Mouse (Mus musculus) G1E (cell line): ENCODE results near the gene Tmem179b.

Source experiments
- CTCF ChIP-seq: IDR thresholded peaks from 2 replicates; pipeline ENCODE4 v1.5.1; 2012; ENCODE audit warnings: low read depth, low read length, inconsistent platforms, mixed read lengths
- GATA1 ChIP-seq: IDR thresholded peaks from 2 replicates; pipeline ENCODE4 v1.6.1; 2012; ENCODE audit warnings: borderline replicate concordance, low read length, inconsistent platforms, mixed read lengths
- TAL1 ChIP-seq: conservative IDR thresholded peaks from 2 replicates; pipeline ENCODE4 v1.6.1; 2012; ENCODE audit warnings: low read depth, low read length, inconsistent platforms, mixed read lengths

DNA sequence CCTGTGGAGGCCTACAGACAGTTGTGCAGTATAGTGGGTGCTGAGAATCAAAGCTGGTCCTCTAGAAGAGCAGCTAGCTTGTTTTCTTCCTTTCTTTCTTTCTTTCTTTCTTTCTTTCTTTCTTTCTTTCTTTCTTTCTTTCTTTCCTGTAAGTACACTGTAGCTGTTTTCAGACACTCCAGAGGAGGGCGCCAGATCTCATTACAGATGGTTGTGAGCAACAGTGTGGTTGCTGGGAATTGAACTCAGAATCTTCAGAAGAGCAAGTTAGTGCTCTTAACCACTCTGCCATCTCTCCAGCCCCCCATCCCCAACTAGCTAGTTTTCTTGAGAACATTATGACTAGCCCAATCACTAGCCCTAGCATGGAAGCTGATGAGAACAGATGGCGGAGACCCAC, 13.5 kb downstream of the Tmem179b start:
- TF ChIP-seq CTCF (no peak), GATA1 (no peak), TAL1 (no peak)
